Mouse (Mus musculus): ENCODE measurements around the gene Bdnf. TPM values are rescaled to one million over a fixed set of nuclear protein-coding genes. Genes with fewer than 3 reads are reported as not detected.

Gene Bdnf
- polyA plus RNA-seq, 3 experiments from 2014 or later = not detected

Other genes starting within 250 kb of the Bdnf start
- 10 to 100 TPM; 63.9 to 72.9 (median 64.9) TPM for gene Lin7c, start 216.2 kb downstream of the Bdnf start, polyA plus RNA-seq (2017; shearing (Covaris generic))
- gene Lgr4, start 242.9 kb downstream of the Bdnf start, polyA plus RNA-seq (2017; shearing (Covaris generic)) = under 1 TPM; 0.15 to 0.28 (median 0.19) TPM

Data from inflammation-experienced regulatory T-cells, adult 6 months (primary cell).